Mouse (Mus musculus): ENCODE data around the gene Cyp11a1. TPM values are rescaled to one million over a fixed set of nuclear protein-coding genes. Genes with fewer than 3 reads are reported as not detected.

Cyp11a1 gene
- polyA plus RNA-seq (2015; fragmentation: Nextera tagmentation; extraction: Ambion mirVana): 1.4 and 2.3 TPM in 2 replicates

DNA sequence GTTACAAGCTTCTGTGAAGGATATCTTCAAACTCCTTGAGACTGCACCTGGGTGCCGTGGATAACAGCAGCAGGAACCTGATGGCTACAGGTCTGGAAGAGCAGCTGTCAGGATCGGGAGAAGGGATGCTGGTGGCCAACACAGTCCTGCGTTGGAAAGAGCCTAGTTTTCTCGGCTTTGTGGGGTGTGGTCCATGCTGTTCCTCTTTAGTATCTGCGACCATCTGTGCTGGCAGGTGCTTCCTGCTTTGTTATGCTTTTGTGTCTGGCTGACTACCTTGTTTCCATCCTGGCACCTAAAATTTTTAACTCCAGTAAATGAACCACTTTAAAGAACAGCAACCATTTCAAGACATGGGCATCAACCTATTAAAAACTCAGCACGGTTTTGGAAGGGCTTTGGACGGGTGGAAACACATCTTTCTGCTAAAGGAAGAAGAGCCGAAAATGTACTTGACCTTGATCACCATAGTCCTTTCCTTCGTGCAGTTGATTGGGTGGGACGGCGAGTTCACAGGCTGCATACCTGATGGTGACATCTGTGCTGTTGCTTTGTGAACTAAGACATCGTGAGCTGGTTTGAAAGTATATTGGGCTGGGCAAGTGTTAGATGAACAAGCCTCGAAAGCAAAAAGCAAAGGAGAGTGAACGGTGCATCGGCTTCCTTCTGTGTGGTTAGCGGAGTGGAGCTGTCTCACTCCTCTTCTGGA lies at the start of gene Cyp11a1:
TSS of gene Cyp11a1 (plus strand) at position 659 of the 709 bp plus-strand sequence.
- 86% methylated on average over 16 of the region's 16 CpGs for WGBS
- Histone ChIP-seq H3K9ac (no peak within 1 kb of the TSS), H3K4me1 (replicated peaks) (peaks cover 15% of the 10 kb centered on the region), H3K27me3 (no peaks in the 10 kb centered on the region), H3K4me2 (no peak within 1 kb of the TSS), H3K36me3 (no peaks in the 10 kb centered on the region), H3K9me3 (no peaks in the 10 kb centered on the region), H3K4me3 (no peak within 1 kb of the TSS), H3K27ac (replicated peaks) (no peak within 1 kb of the TSS)
- ATAC-seq (ENCODE audit: low FRiP score, low read depth): no peak

DNA sequence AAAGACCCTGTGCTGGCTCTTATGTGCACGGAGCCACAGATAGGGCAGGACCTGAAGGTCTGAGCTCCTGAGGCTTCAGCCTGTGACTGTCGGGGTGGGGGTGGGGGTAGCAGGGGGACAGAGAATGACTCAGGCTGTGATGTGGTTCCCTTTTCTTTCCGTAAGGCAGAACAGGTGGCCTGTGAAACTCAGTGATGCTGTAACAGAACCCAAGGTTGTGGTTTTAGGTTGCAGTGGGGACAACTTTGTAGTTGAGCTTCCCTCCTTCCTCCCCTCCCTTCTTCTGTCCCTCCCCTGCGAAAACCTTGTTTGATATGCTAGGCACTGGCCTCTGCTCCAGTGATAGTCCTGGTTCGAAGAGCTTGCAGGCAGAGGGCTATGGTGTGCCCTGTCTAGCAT lies 49.4 kb upstream of the Cyp11a1 start:
- H3K4me3 ChIP-seq: no peak overlapping the region
- no peak for ATAC-seq (ENCODE audit: low FRiP score, low read depth)
- H3K9me3 ChIP-seq: no peaks in the 10 kb centered on the region
- no peak overlapping the region for H3K4me2 ChIP-seq
- no peak overlapping the region for H3K27ac ChIP-seq (replicated peaks)
- H3K9ac ChIP-seq: no peak overlapping the region
- peaks cover 4% of the 10 kb centered on the region for H3K4me1 ChIP-seq (replicated peaks)
- 83% methylated on average over 5 of the region's 5 CpGs for WGBS
- no peaks in the 10 kb centered on the region for H3K27me3 ChIP-seq
- H3K36me3 ChIP-seq: peaks cover 39% of the 10 kb centered on the region

DNA sequence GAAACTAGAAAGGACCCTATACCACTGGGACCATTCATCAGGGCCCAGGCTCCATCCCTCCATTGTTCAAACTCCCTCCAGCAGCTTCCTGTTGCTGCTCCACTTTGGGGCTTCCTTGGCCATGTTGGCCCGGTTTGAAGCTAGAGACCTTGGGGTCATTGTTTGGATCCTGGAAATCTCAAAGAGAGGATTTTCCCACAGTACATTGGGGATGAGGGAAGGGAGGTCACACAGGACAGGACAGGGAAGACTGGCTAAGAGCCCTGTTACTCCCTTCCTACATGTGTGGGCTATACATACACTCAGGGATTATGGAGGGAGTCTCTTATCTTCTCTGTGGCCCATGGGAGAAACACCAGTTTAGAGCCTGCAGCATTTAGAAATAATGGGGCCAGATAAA lies 47.6 kb upstream of the Cyp11a1 start:
- 78% methylated on average over 1 of the region's 1 CpGs for WGBS

DNA sequence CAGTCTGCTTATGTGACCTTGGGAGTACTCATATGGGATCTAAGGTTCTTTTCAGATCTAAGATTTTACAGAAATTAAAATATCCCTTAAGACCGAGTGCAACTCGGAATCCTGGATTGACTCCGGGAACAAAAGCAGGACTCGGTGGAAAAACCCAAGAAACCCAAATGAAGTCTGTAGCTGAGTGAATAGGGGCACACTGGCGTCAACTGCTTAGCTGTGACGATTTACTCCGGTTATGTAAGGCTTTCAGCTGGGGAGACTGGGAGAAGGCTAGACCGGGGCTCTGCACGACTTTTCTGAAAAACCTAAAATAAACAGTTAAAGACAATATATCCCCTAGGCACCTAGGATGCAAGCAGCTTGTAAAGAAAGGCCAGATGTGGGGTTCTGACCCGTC lies 46.8 kb upstream of the Cyp11a1 start:
- Histone ChIP-seq H3K9me3 (no peaks in the 10 kb centered on the region), H3K27ac (replicated peaks) (no peak overlapping the region), H3K4me1 (replicated peaks) (no peaks in the 10 kb centered on the region), H3K4me3 (no peak overlapping the region), H3K9ac (no peak overlapping the region), H3K4me2 (no peak overlapping the region), H3K36me3 (peaks cover 39% of the 10 kb centered on the region), H3K27me3 (no peaks in the 10 kb centered on the region)
- ATAC-seq (ENCODE audit: low FRiP score, low read depth): no peak
- WGBS: 77% methylated on average over 10 of the region's 10 CpGs

More for the DNA sequence above, 47.6 kb upstream of the Cyp11a1 start:
- Histone ChIP-seq H3K36me3 (peaks cover 39% of the 10 kb centered on the region), H3K9ac (no peak overlapping the region), H3K27ac (replicated peaks) (no peak overlapping the region), H3K4me1 (replicated peaks) (no peaks in the 10 kb centered on the region), H3K4me2 (no peak overlapping the region), H3K9me3 (no peaks in the 10 kb centered on the region), H3K27me3 (no peaks in the 10 kb centered on the region), H3K4me3 (no peak overlapping the region)
- ATAC-seq (ENCODE audit: low FRiP score, low read depth): no peak

DNA sequence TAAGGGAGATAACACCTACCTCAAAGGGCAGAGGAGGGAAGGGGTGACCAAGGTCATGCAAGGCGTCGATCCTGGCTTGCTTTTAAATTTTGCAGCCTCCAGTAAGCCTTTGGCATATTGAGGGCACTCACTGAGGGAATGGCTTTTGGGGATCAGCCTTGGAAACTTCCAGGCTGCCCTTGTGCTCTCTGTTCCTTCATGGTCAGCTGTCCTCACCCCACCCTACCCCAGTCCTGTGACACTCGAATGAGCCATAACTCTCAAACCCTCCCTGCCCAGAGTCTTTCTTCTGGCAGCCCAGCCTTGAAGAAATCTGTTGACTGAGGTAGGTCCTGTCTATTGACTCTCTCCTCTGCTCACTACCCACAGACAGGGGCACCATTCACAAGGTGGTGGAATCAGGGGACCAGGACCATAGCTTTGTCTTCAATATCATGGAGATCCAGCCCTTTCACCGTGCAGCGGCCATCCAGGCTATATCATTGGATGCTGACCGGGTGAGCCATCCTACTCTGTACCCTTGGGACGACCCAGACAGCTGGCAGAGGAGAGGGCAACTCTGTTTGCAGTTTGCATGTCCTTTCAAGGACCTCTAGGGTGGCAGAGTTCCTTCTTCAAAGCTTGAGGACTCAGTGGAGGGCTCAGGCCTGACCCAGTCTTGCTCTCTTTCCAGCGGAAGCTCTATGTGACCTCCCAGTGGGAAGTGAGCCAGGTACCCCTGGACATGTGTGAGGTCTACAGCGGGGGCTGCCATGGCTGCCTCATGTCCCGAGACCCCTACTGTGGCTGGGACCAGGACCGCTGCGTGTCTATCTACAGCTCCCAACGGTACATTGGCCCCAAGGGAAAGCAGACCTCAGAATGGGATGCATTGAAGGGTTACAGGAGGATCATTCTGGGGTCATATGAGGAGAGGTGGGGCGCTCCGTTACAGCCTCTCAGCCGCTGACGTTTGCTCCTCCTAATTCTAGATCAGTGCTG lies 46.0 kb upstream of the Cyp11a1 start:
- Histone ChIP-seq H3K27ac (replicated peaks) (no peak overlapping the region), H3K4me2 (no peak overlapping the region), H3K36me3 (peaks cover 39% of the 10 kb centered on the region), H3K9me3 (no peaks in the 10 kb centered on the region), H3K4me3 (no peak overlapping the region), H3K4me1 (replicated peaks) (0 out of 2 replicates have a peak, but pooled peaks cover 3% of the 10 kb centered on the region), H3K9ac (no peak overlapping the region), H3K27me3 (no peaks in the 10 kb centered on the region)
- 89% methylated on average over 17 of the region's 17 CpGs for WGBS
- no peak for ATAC-seq (ENCODE audit: low FRiP score, low read depth)

DNA sequence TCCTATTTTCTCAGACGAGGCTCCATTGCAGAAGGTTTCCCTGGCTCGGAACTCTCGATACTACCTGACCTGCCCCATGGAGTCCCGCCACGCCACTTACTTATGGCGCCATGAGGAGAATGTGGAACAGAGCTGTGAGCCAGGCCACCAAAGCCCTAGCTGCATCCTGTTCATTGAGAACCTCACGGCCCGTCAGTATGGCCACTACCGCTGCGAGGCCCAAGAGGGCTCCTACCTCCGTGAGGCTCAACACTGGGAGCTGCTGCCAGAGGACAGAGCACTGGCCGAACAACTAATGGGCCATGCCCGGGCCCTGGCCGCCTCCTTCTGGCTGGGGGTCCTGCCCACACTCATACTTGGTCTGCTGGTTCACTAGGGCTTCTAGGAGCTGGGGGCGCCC lies 45.0 kb upstream of the Cyp11a1 start:
- Histone ChIP-seq H3K4me3 (no peak overlapping the region), H3K9ac (no peak overlapping the region), H3K4me2 (no peak overlapping the region), H3K9me3 (no peaks in the 10 kb centered on the region), H3K4me1 (replicated peaks) (0 out of 2 replicates have a peak, but pooled peaks cover 3% of the 10 kb centered on the region), H3K27ac (replicated peaks) (peak overlapping the region; percentile 42; the same call in 1 of the 2 replicates), H3K36me3 (peaks cover 32% of the 10 kb centered on the region), H3K27me3 (no peaks in the 10 kb centered on the region)
- 89% methylated on average over 15 of the region's 15 CpGs for WGBS
- no peak for ATAC-seq (ENCODE audit: low FRiP score, low read depth)

DNA sequence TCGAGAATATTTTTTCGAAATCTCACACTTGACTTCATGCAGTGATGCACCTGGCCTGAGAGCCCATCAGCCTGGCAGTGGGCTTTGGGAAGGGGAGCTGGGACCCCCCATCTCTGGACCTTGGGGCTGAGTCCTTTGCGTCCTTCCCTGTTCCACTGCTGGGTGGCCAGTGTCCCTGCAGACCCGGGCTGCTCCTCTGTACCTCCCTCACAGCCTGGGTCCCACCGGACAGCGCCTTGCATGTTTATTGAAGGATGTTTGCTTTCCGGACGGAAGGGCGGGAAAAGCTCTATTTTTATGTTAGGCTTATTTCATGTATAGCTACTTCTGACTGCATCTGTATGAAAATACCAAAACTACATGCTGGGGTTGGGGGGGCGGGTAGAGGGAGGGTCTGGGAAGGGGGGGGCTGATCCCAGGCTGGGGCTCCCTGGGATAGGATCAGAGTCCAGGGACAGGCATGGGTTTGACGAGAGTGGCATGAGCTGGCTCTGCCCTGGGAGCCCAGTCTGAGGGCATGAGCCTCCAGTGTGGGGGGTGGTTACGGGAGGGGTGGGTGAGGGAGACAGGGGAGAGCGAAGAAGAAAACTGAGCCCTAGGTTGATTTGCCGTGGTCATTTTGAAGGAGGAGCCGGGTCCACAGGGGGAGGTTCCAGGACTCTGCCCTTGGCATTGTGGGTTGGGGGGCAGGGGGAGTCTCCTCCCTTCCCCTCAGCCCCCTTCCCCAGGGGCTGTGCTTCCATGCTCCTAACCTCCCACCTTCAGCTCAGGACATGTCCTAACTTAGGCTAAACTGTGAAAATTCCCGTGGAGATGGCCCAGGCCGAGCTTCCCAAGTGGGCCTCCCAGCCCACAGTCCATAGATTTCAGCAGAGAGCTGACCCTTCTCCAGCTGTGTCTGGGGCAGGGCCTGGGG lies 44.1 kb upstream of the Cyp11a1 start:
- WGBS: 66% methylated on average over 17 of the region's 17 CpGs
- Histone ChIP-seq H3K4me3 (no peak overlapping the region), H3K9ac (no peak overlapping the region), H3K4me1 (replicated peaks) (0 out of 2 replicates have a peak, but pooled peaks cover 3% of the 10 kb centered on the region), H3K9me3 (no peaks in the 10 kb centered on the region), H3K4me2 (no peak overlapping the region), H3K27me3 (no peaks in the 10 kb centered on the region), H3K36me3 (peaks cover 25% of the 10 kb centered on the region), H3K27ac (replicated peaks) (no peak overlapping the region)
- no peak for ATAC-seq (ENCODE audit: low FRiP score, low read depth)

DNA sequence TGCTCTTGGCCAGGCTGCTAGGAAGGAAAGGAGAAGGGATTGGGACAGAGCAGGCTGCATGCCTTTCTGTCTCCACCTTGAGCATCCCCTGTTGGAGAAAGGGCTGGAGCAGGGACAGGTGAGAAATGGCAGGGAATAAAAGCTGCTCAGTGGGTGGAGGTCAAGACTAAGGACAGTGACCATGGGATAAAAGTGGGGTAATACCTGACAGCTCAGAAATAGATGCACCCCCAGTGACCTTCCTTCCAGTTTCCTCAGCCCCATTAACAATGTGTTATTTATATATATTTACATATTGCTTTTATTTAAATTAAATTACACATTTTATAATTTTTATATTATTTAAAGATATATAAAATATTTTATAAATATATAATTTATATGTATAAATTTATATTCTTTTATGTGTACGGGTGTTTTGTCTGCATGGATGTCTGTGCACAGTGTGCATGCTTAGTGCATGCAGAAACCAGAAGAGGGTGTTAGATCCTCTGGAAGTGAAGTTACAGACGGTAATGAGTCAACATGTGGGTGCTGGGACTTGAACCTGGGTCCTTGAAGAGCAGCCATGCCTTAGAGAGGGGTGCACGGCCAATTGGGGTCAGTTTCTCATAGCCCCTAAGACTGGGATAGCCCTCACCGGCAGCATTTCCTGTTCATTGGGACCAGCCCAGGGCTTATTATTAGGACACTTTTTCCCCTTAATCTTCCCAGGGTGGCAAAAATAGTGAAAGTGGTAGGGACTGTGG lies 42.8 kb upstream of the Cyp11a1 start:
- Histone ChIP-seq H3K4me2 (no peak overlapping the region), H3K9ac (no peak overlapping the region), H3K27me3 (no peaks in the 10 kb centered on the region), H3K36me3 (peaks cover 16% of the 10 kb centered on the region), H3K4me3 (no peak overlapping the region), H3K4me1 (replicated peaks) (0 out of 2 replicates have a peak, but pooled peaks cover 3% of the 10 kb centered on the region), H3K27ac (replicated peaks) (no peak overlapping the region), H3K9me3 (no peaks in the 10 kb centered on the region)
- no peak for ATAC-seq (ENCODE audit: low FRiP score, low read depth)
- WGBS: 92% methylated on average over 4 of the region's 4 CpGs

DNA sequence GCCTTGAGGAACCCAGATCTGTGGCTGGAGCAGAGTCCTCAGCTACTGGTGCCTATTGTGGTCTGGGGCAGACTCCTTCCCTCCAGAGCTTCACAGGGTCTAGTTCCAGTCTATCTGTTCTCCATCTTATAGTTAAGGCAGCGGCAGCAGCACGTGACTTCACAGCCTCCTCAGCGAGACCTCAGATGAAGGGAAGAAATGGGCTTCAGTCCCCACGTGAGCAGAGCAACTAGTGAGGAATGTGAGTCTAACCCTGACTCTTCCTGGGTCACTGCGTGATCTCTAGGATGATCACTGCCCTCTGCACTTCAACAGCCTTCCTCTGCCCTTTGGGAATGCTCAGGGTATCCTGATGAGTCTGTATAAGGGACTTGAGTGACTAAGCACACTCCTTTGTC lies 42.2 kb upstream of the Cyp11a1 start:
- H3K27me3 ChIP-seq: no peaks in the 10 kb centered on the region
- ATAC-seq (ENCODE audit: low FRiP score, low read depth): no peak
- H3K4me3 ChIP-seq: no peak overlapping the region
- no peaks in the 10 kb centered on the region for H3K9me3 ChIP-seq
- H3K36me3 ChIP-seq: peaks cover 12% of the 10 kb centered on the region; the same call in 1 of the 2 replicates
- H3K27ac ChIP-seq (replicated peaks): no peak overlapping the region
- 70% methylated on average over 5 of the region's 5 CpGs for WGBS
- 0 out of 2 replicates have a peak, but pooled peaks cover 3% of the 10 kb centered on the region for H3K4me1 ChIP-seq (replicated peaks)
- no peak overlapping the region for H3K9ac ChIP-seq
- no peak overlapping the region for H3K4me2 ChIP-seq

DNA sequence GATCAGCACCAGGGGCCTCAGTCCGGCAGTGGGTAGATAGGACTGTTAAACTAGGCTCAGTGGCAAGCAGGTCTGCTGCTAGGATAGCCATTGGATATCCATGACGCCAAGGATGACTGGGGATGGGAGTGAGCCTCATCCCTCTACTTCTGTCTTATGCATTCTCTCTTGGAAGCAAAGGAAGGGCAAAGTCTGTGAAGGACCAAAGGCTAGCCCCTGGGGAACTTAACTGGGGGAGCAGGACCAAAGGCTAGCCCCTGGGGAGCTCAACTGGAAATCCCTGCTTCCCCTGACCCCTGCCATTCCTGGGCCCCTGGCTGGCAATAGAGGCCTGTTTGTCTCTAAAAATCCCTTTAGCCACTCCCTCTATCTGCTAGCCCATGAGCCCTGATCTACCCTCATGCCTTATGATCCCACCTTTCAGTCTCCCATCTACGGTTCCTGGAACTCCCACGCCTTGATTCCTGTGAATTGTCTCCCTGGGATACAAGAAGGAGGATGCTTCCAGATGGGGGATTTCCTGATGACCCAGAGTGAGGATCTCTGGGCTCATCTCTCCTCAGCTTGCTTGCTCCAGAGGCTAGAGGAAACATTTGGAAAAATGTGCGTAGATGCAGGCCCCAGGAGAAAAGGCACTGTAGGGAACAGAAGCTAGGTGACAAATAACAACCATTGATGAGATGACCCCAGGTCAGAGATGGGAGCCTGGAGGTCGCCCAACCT lies 41.5 kb upstream of the Cyp11a1 start:
- 66% methylated on average over 6 of the region's 6 CpGs for WGBS
- no peaks in the 10 kb centered on the region for H3K27me3 ChIP-seq
- H3K9ac ChIP-seq: no peak overlapping the region
- no peak overlapping the region for H3K4me2 ChIP-seq
- 0 out of 2 replicates have a peak overlapping the region, but pooled peaks have one; percentile 22 for H3K27ac ChIP-seq (replicated peaks)
- no peak overlapping the region for H3K4me3 ChIP-seq
- peaks cover 11% of the 10 kb centered on the region; the same call in 1 of the 2 replicates for H3K36me3 ChIP-seq
- no peak for ATAC-seq (ENCODE audit: low FRiP score, low read depth)
- H3K9me3 ChIP-seq: no peaks in the 10 kb centered on the region
- 0 out of 2 replicates have a peak, but pooled peaks cover 3% of the 10 kb centered on the region for H3K4me1 ChIP-seq (replicated peaks)

Measured in hindbrain, embryonic 15.5 days (tissue).